In genomic region chr6:128308311-128308710, GRCm38 (mm10) we compare ENCODE assay signal across 7 mouse cellular contexts. TPM values are rescaled to one million over a fixed set of nuclear protein-coding genes. Genes with fewer than 3 reads are reported as not detected.
DNase-seq lines count a peak whose midpoint lies in the region; TF ChIP-seq lines count a peak whose summit lies in the region.

No protein-coding gene starts in this region.

- H3K36me3 ChIP-seq in E14TG2a.4 (ENCODE audit: insufficient read depth, low read length), result no peaks in the 10 kb centered on the region

- TF ChIP-seq CTCF in E14TG2a.4 (conservative IDR thresholded peaks at IDR 0.05; ENCODE audit: low read length), result peak; percentile 87
- TF ChIP-seq CTCF in cerebellum, adult 2 months (IDR thresholded peaks at IDR 0.05; ENCODE audit: borderline replicate concordance, insufficient read depth, low read depth, low read length), result peak; percentile 86

- DNase-seq in B cell, adult 2 months, result peak; percentile 60 to 62
- DNase-seq in cerebellum, adult 2 months, result peak; percentile 56 to 71
- peak; percentile 26 to 29 for DNase-seq in frontal cortex, postnatal 25 days (ENCODE audit: low spot score in 2 of 2)
- peak; percentile 58 for DNase-seq in kidney, adult 11 months
- peak; percentile 66 to 67 for DNase-seq in lung, adult 18-20 months
- peak; percentile 70 for DNase-seq in skeletal muscle tissue, adult 2 months (ENCODE audit: low read depth, low spot score)

- H3K4me1 ChIP-seq in E14TG2a.4 (replicated peaks; ENCODE audit: low read depth, low read length), result peaks cover 5% of the 10 kb centered on the region; the same call in 1 of the 2 replicates
- H3K4me1 ChIP-seq in cerebellum, adult 2 months (ENCODE audit: control insufficient read depth, insufficient read depth, low read length), result no peaks in the 10 kb centered on the region

- H3K27me3 ChIP-seq in E14TG2a.4 (ENCODE audit: insufficient read depth, low read length), result no peaks in the 10 kb centered on the region; the same call in 1 of the 2 replicates
- no peaks in the 10 kb centered on the region for H3K27me3 ChIP-seq in cerebellum, adult 2 months (ENCODE audit: control insufficient read depth, insufficient read depth, low read length)

- H3K27ac ChIP-seq in cerebellum, adult 2 months (ENCODE audit: insufficient read depth, low read length), result no peak overlapping the region

- 32% methylated on average over 4 of the region's 4 CpGs for WGBS in cerebellum, adult 2 months

- no peak overlapping the region for H3K4me3 ChIP-seq in E14TG2a.4 (replicated peaks; ENCODE audit: low read length)
- no peak overlapping the region for H3K4me3 ChIP-seq in cerebellum, adult 2 months (replicated peaks; ENCODE audit: insufficient read depth, low read depth, low read length)

- no peaks in the 10 kb centered on the region for H3K9me3 ChIP-seq in E14TG2a.4 (ENCODE audit: low read length)

- TF ChIP-seq POLR2A in cerebellum, adult 2 months (IDR thresholded peaks at IDR 0.05; ENCODE audit: borderline replicate concordance, insufficient read depth, low read length), result no peak

RNA-seq across cellular contexts. Expression of gene Tead4, which starts 7.7 kb away (rescaled TPM):
- 4.7 and 5.5 TPM in 2 replicates for polyA plus RNA-seq in cerebellum, adult 2 months (2012; rRNA removed)

RNA-seq across cellular contexts. Expression of gene Tulp3, which starts 47.3 kb away (rescaled TPM):
- polyA plus RNA-seq in cerebellum, adult 2 months (2012; rRNA removed), result 44.0 and 44.8 TPM in 2 replicates

RNA-seq across cellular contexts. Expression of gene Rhno1, which starts 54.4 kb away (rescaled TPM):
- polyA plus RNA-seq in cerebellum, adult 2 months (2012; rRNA removed), result 11.1 and 11.9 TPM in 2 replicates

RNA-seq across cellular contexts. Expression of gene Foxm1, which starts 54.5 kb away (rescaled TPM):
- polyA plus RNA-seq in cerebellum, adult 2 months (2012; rRNA removed), result 1.2 and 1.5 TPM in 2 replicates
